Mouse (Mus musculus): ENCODE results near the gene 4933425L06Rik. TPM values are rescaled to one million over a fixed set of nuclear protein-coding genes. Genes with fewer than 3 reads are reported as not detected.

4933425L06Rik gene
- polyA plus RNA-seq, 2 experiments, result not detected

- H3K36me3 ChIP-seq (ENCODE audit: control insufficient read depth, insufficient read depth, low read length), result no peaks in the 10 kb centered on the region
- no peaks in the 10 kb centered on the region for H3K9me3 ChIP-seq (ENCODE audit: control insufficient read depth, low read length)
- H3K4me1 ChIP-seq (ENCODE audit: control insufficient read depth, insufficient read depth, low read length), result no peaks in the 10 kb centered on the region
- ATAC-seq (ENCODE audit: low FRiP score, low read depth) (no peak), DNase-seq (ENCODE audit: low spot score) (no peak)
- no peak overlapping the region for H3K27ac ChIP-seq (replicated peaks; ENCODE audit: low read depth, low read length)
- no peaks in the 10 kb centered on the region for H3K27me3 ChIP-seq (ENCODE audit: control insufficient read depth, insufficient read depth, low read length)
- H3K4me3 ChIP-seq (replicated peaks; ENCODE audit: low read length), result no peak overlapping the region
- no peak overlapping the region for H3K4me2 ChIP-seq (replicated peaks; ENCODE audit: low read depth, low read length, severe bottlenecking)
- no peak overlapping the region for H3K9ac ChIP-seq (ENCODE audit: low read depth, low read length, severe bottlenecking)
- no peak for TF ChIP-seq POLR2A (IDR thresholded peaks at IDR 0.05; ENCODE audit: borderline replicate concordance, extremely low read depth, insufficient read depth, insufficient read length)
Measured at GRCm38 (mm10) chr13:105066119-105066518, 15.8 kb upstream of the 4933425L06Rik start.

GRCm38 (mm10) chr13:105066890-105067845, 14.8 kb upstream of the 4933425L06Rik start:
- 70% methylated on average over 7 of the region's 7 CpGs for WGBS
- H3K36me3 ChIP-seq (ENCODE audit: control insufficient read depth, insufficient read depth, low read length), result no peaks in the 10 kb centered on the region
- DNase-seq (ENCODE audit: low spot score) (no peak), ATAC-seq (ENCODE audit: low FRiP score, low read depth) (no peak)
- H3K27ac ChIP-seq (replicated peaks; ENCODE audit: low read depth, low read length), result no peak overlapping the region
- TF ChIP-seq POLR2A (IDR thresholded peaks at IDR 0.05; ENCODE audit: borderline replicate concordance, extremely low read depth, insufficient read depth, insufficient read length), result no peak
- no peaks in the 10 kb centered on the region for H3K4me1 ChIP-seq (ENCODE audit: control insufficient read depth, insufficient read depth, low read length)
- H3K4me3 ChIP-seq (replicated peaks; ENCODE audit: low read length), result no peak overlapping the region
- no peaks in the 10 kb centered on the region for H3K27me3 ChIP-seq (ENCODE audit: control insufficient read depth, insufficient read depth, low read length)
- H3K4me2 ChIP-seq (replicated peaks; ENCODE audit: low read depth, low read length, severe bottlenecking), result no peak overlapping the region
- H3K9me3 ChIP-seq (ENCODE audit: control insufficient read depth, low read length), result no peaks in the 10 kb centered on the region
- H3K9ac ChIP-seq (ENCODE audit: low read depth, low read length, severe bottlenecking), result no peak overlapping the region

- H3K9me3 ChIP-seq (ENCODE audit: control insufficient read depth, low read length), result no peaks in the 10 kb centered on the region
- TF ChIP-seq POLR2A (IDR thresholded peaks at IDR 0.05; ENCODE audit: borderline replicate concordance, extremely low read depth, insufficient read depth, insufficient read length), result no peak
- no peak overlapping the region for H3K4me3 ChIP-seq (replicated peaks; ENCODE audit: low read length)
- H3K27ac ChIP-seq (replicated peaks; ENCODE audit: low read depth, low read length), result no peak overlapping the region
- ATAC-seq (ENCODE audit: low FRiP score, low read depth), result no peak
- no peaks in the 10 kb centered on the region for H3K36me3 ChIP-seq (ENCODE audit: control insufficient read depth, insufficient read depth, low read length)
- DNase-seq (ENCODE audit: low spot score), result no peak
- H3K4me1 ChIP-seq (ENCODE audit: control insufficient read depth, insufficient read depth, low read length), result no peaks in the 10 kb centered on the region
- WGBS, result 91% methylated on average over 3 of the region's 3 CpGs
- no peak overlapping the region for H3K4me2 ChIP-seq (replicated peaks; ENCODE audit: low read depth, low read length, severe bottlenecking)
- no peak overlapping the region for H3K9ac ChIP-seq (ENCODE audit: low read depth, low read length, severe bottlenecking)
- no peaks in the 10 kb centered on the region for H3K27me3 ChIP-seq (ENCODE audit: control insufficient read depth, insufficient read depth, low read length)
Measured at GRCm38 (mm10) chr13:105089276-105089675, 7.4 kb downstream of the 4933425L06Rik start.

GRCm38 (mm10) chr13:105096316-105096715, 14.4 kb downstream of the 4933425L06Rik start:
- no peak for TF ChIP-seq POLR2A (IDR thresholded peaks at IDR 0.05; ENCODE audit: borderline replicate concordance, extremely low read depth, insufficient read depth, insufficient read length)
- DNase-seq (ENCODE audit: low spot score), result no peak
- 85% methylated on average over 2 of the region's 2 CpGs for WGBS

GRCm38 (mm10) chr13:105100705-105101104, 18.8 kb downstream of the 4933425L06Rik start:
- Histone ChIP-seq H3K27ac (replicated peaks; ENCODE audit: low read depth, low read length) (no peak overlapping the region), H3K9ac (ENCODE audit: low read depth, low read length, severe bottlenecking) (no peak overlapping the region), H3K4me1 (ENCODE audit: control insufficient read depth, insufficient read depth, low read length) (no peaks in the 10 kb centered on the region), H3K4me2 (replicated peaks; ENCODE audit: low read depth, low read length, severe bottlenecking) (no peak overlapping the region), H3K27me3 (ENCODE audit: control insufficient read depth, insufficient read depth, low read length) (no peaks in the 10 kb centered on the region), H3K4me3 (replicated peaks; ENCODE audit: low read length) (no peak overlapping the region), H3K9me3 (ENCODE audit: control insufficient read depth, low read length) (no peaks in the 10 kb centered on the region), H3K36me3 (ENCODE audit: control insufficient read depth, insufficient read depth, low read length) (no peaks in the 10 kb centered on the region)
- DNase-seq (ENCODE audit: low spot score), result no peak
- ATAC-seq (ENCODE audit: low FRiP score, low read depth), result no peak
- WGBS, result 79% methylated on average over 4 of the region's 4 CpGs
- TF ChIP-seq POLR2A (IDR thresholded peaks at IDR 0.05; ENCODE audit: borderline replicate concordance, extremely low read depth, insufficient read depth, insufficient read length), result no peak

More at GRCm38 (mm10) chr13:105096316-105096715, 14.4 kb downstream of the 4933425L06Rik start:
- Histone ChIP-seq H3K27ac (replicated peaks; ENCODE audit: low read depth, low read length) (no peak overlapping the region), H3K4me2 (replicated peaks; ENCODE audit: low read depth, low read length, severe bottlenecking) (no peak overlapping the region), H3K4me3 (replicated peaks; ENCODE audit: low read length) (no peak overlapping the region), H3K36me3 (ENCODE audit: control insufficient read depth, insufficient read depth, low read length) (no peaks in the 10 kb centered on the region), H3K9me3 (ENCODE audit: control insufficient read depth, low read length) (no peaks in the 10 kb centered on the region), H3K27me3 (ENCODE audit: control insufficient read depth, insufficient read depth, low read length) (no peaks in the 10 kb centered on the region), H3K9ac (ENCODE audit: low read depth, low read length, severe bottlenecking) (no peak overlapping the region), H3K4me1 (ENCODE audit: control insufficient read depth, insufficient read depth, low read length) (no peaks in the 10 kb centered on the region)
- no peak for ATAC-seq (ENCODE audit: low FRiP score, low read depth)
